Mouse (Mus musculus) bone marrow, adult 2 months (tissue): ENCODE measurements at regions not wholly inside any gene's neighbourhood (a gene's known extent, or its start where the extent isn't known, plus 50 kb on each side); places are given as distances from the start of the nearest gene placed in this dataset.

Experiments
- CTCF ChIP-seq: fragments of 200-500 bp; IDR thresholded peaks from 2 replicates; pipeline ENCODE4 v1.5.1; 2011; ENCODE audit warnings: low read length, control low read depth; ENCODE audit not compliant: control insufficient read depth, insufficient read depth
- POLR2A ChIP-seq: fragments of 200-500 bp; IDR thresholded peaks from 2 replicates; pipeline ENCODE4 v1.6.1; 2011; ENCODE audit warnings: low read depth, mild to moderate bottlenecking, control low read depth, low read length, borderline replicate concordance; ENCODE audit not compliant: control insufficient read depth

- TF ChIP-seq CTCF: no peak
- no peak for TF ChIP-seq POLR2A
These were observed 77.7 kb upstream of the Dkk2 start for GRCm38 (mm10) chr3:132007356-132007755.
